Mouse (Mus musculus) hematopoietic stem cell, adult 5-6 weeks (primary cell): ENCODE measurements at regions not wholly inside any gene's neighbourhood (a gene's known extent, or its start where the extent isn't known, plus 50 kb on each side); places are given as distances from the start of the nearest gene placed in this dataset.

Experiments used
- ATAC-seq, 2 experiments: fragments of 125-278 bp in 1 of 2; replicated peaks in 1 of 2; 2 replicates each; pipeline ENCODE4 v1.8.0; 2016 to 2017; ENCODE audit warnings: inconsistent platforms in 2 of 2, mild to moderate bottlenecking in 2 of 2, moderate number of reproducible peaks in 2 of 2, low read depth in 1 of 2, moderate TSS enrichment in 1 of 2; ENCODE audit not compliant: low FRiP score in 2 of 2, poor library complexity in 2 of 2, severe bottlenecking in 2 of 2, insufficient read depth in 1 of 2, low TSS enrichment in 1 of 2

GRCm38 (mm10) chr13:63724293-63724692 is 90.7 kb upstream of the Ercc6l2 start:
- no peak for ATAC-seq

GRCm38 (mm10) chr13:63724843-63725582 is 90.0 kb upstream of the Ercc6l2 start:
- ATAC-seq = no peak

- no peak for ATAC-seq
Observed at GRCm38 (mm10) chr13:63726035-63726434, 89.0 kb upstream of the Ercc6l2 start.

- ATAC-seq = no peak
Observed at GRCm38 (mm10) chr13:63726509-63726908, 88.5 kb upstream of the Ercc6l2 start.

GRCm38 (mm10) chr13:63735739-63736138 is 79.3 kb upstream of the Ercc6l2 start:
- ATAC-seq = no peak

- no peak for ATAC-seq
Observed at GRCm38 (mm10) chr13:63741879-63742278, 73.2 kb upstream of the Ercc6l2 start.

- ATAC-seq = no peak
Observed at GRCm38 (mm10) chr13:63748788-63749187, 66.3 kb upstream of the Ercc6l2 start.

GRCm38 (mm10) chr13:63749997-63750396 is 65.0 kb upstream of the Ercc6l2 start:
- no peak for ATAC-seq

- no peak for ATAC-seq
Observed at GRCm38 (mm10) chr13:63751196-63751595, 63.8 kb upstream of the Ercc6l2 start.

GRCm38 (mm10) chr13:63757061-63757460 is 58.0 kb upstream of the Ercc6l2 start:
- ATAC-seq = no peak

GRCm38 (mm10) chr13:63761542-63761941 is 53.5 kb upstream of the Ercc6l2 start:
- ATAC-seq = no peak
